Mouse (Mus musculus): ENCODE results near the gene Smyd4.

GRCm38 (mm10) chr11:75344716-75345115, 3.5 kb upstream of the Smyd4 start:
- no peak for TF ChIP-seq POLR2A (IDR thresholded peaks at IDR 0.05; ENCODE audit: extremely low read depth, insufficient read depth, low read length)
- no peak for TF ChIP-seq CTCF (IDR thresholded peaks at IDR 0.05; ENCODE audit: extremely low read depth, insufficient read depth, low read length)

Data from cortical plate, adult 2 months (tissue).